Comparison of ENCODE assay signal across 9 mouse cellular contexts in the genomic region with DNA sequence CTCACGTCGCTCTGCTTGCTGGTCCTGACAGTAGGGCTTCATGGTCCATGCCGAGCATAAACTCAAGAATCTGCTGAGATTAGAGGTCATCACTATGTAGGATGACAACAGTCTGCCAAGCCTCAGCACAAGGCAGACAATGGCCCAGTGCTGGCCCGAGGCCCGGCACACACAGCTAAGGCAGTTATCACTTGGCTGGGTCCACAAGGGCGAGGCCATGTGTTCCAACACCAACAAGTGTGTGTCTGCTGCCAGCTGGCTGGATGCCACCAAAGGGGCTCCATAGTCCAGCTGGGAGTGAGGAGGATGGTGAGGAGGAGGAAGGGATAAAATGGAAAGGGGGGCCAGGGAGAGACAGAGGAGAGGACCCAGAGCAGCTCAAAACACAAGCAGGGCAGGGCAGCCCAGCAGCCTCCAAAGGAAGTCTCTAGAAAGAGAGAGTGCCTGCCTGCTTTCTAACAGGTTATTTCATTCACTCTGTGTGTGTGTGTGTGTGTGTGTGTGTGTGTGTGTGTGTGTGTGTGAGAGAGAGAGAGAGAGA. TPM values are rescaled to one million over a fixed set of nuclear protein-coding genes. Genes with fewer than 3 reads are reported as not detected.
DNase-seq lines count a peak whose midpoint lies in the region; ATAC-seq lines count a peak whose summit lies in the region.
"Had no signal": no experiment of that assay in that cellular context is flagged by ENCODE, and none has a peak within 500 bp of the region (broad histone marks: within the 10 kb centered on the region; RNA-seq: fewer than 3 reads in every experiment).

No protein-coding gene starts in this region.

- H3K27ac ChIP-seq in forebrain, embryonic 13.5 days = no peak overlapping the region
- no peak overlapping the region for H3K27ac ChIP-seq in forebrain, embryonic 10.5 days
- no peak overlapping the region for H3K27ac ChIP-seq in midbrain, embryonic 14.5 days (replicated peaks; ENCODE audit: low read depth, low read length)
- H3K27ac ChIP-seq in midbrain, embryonic 11.5 days (ENCODE audit: low read depth, low read length) = no peak overlapping the region
- H3K27ac ChIP-seq in heart, embryonic 15.5 days = no peak overlapping the region

- 48% methylated on average over 6 of the region's 6 CpGs for WGBS in forebrain, embryonic 13.5 days
- 94% methylated on average over 6 of the region's 6 CpGs for WGBS in forebrain, embryonic 10.5 days
- 74% methylated on average over 6 of the region's 6 CpGs for whole genome bisulfite sequencing in midbrain, embryonic 14.5 days
- WGBS in midbrain, embryonic 11.5 days = 84% methylated on average over 6 of the region's 6 CpGs
- WGBS in heart, embryonic 15.5 days = 31% methylated on average over 6 of the region's 6 CpGs

- DNase-seq in forebrain, embryonic 10.5 days (ENCODE audit: extremely low spot score, low spot score) = no peak
- peak; percentile 73 for DNase-seq in midbrain, embryonic 14.5 days
- no peak for DNase-seq in midbrain, embryonic 11.5 days (ENCODE audit: low spot score, missing footprints)
- DNase-seq in ovary, postnatal 36 days (ENCODE audit: low spot score) = peak; percentile 64
- DNase-seq in frontal cortex, adult 2 months (ENCODE audit: extremely low spot score in 1 of 2, low spot score in 1 of 2) = no peak
- DNase-seq: kidney, adult 11 months had no signal

- H3K4me2 ChIP-seq in forebrain, embryonic 13.5 days = no peak overlapping the region
- no peak overlapping the region for H3K4me2 ChIP-seq in midbrain, embryonic 14.5 days (ENCODE audit: low read length)
- no peak overlapping the region for H3K4me2 ChIP-seq in midbrain, embryonic 11.5 days
- no peak overlapping the region for H3K4me2 ChIP-seq in heart, embryonic 15.5 days

- no peak overlapping the region for H3K9ac ChIP-seq in forebrain, embryonic 13.5 days
- H3K9ac ChIP-seq in midbrain, embryonic 14.5 days (replicated peaks; ENCODE audit: low read length) = no peak overlapping the region
- no peak overlapping the region for H3K9ac ChIP-seq in midbrain, embryonic 11.5 days (ENCODE audit: low read length)
- H3K9ac ChIP-seq in heart, embryonic 15.5 days = no peak overlapping the region

- peak; percentile 77 for ATAC-seq in forebrain, embryonic 13.5 days
- peak; percentile 17; the same call in 1 of the 2 replicates for ATAC-seq in midbrain, embryonic 14.5 days (ENCODE audit: low FRiP score, low TSS enrichment)
- ATAC-seq in midbrain, embryonic 11.5 days (ENCODE audit: low FRiP score) = no peak
- peak; percentile 91 for ATAC-seq in heart, embryonic 15.5 days (replicated peaks; ENCODE audit: insufficient number of reproducible peaks, insufficient read depth, low FRiP score, low read depth)
- no peak for ATAC-seq in megakaryocyte, adult 5-6 weeks (ENCODE audit: poor library complexity, severe bottlenecking)

- H3K4me1 ChIP-seq in forebrain, embryonic 13.5 days = peaks cover 18% of the 10 kb centered on the region
- peaks cover 10% of the 10 kb centered on the region for H3K4me1 ChIP-seq in forebrain, embryonic 10.5 days
- no peaks in the 10 kb centered on the region for H3K4me1 ChIP-seq in midbrain, embryonic 14.5 days (ENCODE audit: control insufficient read depth, insufficient read depth, low read length)
- H3K4me1 ChIP-seq in midbrain, embryonic 11.5 days (ENCODE audit: control insufficient read depth, insufficient read depth, low read length) = no peaks in the 10 kb centered on the region
- peaks cover 8% of the 10 kb centered on the region for H3K4me1 ChIP-seq in heart, embryonic 15.5 days (replicated peaks)

- H3K27me3 ChIP-seq in forebrain, embryonic 13.5 days = no peaks in the 10 kb centered on the region
- H3K27me3 ChIP-seq in forebrain, embryonic 10.5 days (ENCODE audit: poor library complexity, severe bottlenecking) = peaks cover 7% of the 10 kb centered on the region; the same call in 1 of the 2 replicates
- no peaks in the 10 kb centered on the region for H3K27me3 ChIP-seq in midbrain, embryonic 14.5 days (ENCODE audit: control insufficient read depth, insufficient read depth, low read length)
- no peaks in the 10 kb centered on the region for H3K27me3 ChIP-seq in midbrain, embryonic 11.5 days (ENCODE audit: control insufficient read depth, insufficient read depth, low read length)
- H3K27me3 ChIP-seq in heart, embryonic 15.5 days = peaks cover 5% of the 10 kb centered on the region; the same call in 1 of the 2 replicates

- no peaks in the 10 kb centered on the region for H3K9me3 ChIP-seq in forebrain, embryonic 13.5 days (replicated peaks)
- H3K9me3 ChIP-seq in forebrain, embryonic 10.5 days = peaks cover 4% of the 10 kb centered on the region; the same call in 1 of the 2 replicates
- H3K9me3 ChIP-seq in midbrain, embryonic 14.5 days (ENCODE audit: control insufficient read depth, low read length) = no peaks in the 10 kb centered on the region
- no peaks in the 10 kb centered on the region for H3K9me3 ChIP-seq in midbrain, embryonic 11.5 days (ENCODE audit: control insufficient read depth, low read length)
- H3K9me3 ChIP-seq in heart, embryonic 15.5 days (replicated peaks) = no peaks in the 10 kb centered on the region

- no peaks in the 10 kb centered on the region for H3K36me3 ChIP-seq in forebrain, embryonic 13.5 days (ENCODE audit: poor library complexity, severe bottlenecking)
- no peaks in the 10 kb centered on the region for H3K36me3 ChIP-seq in forebrain, embryonic 10.5 days (replicated peaks)
- H3K36me3 ChIP-seq in midbrain, embryonic 14.5 days (ENCODE audit: control insufficient read depth, insufficient read depth, low read length) = no peaks in the 10 kb centered on the region
- no peaks in the 10 kb centered on the region for H3K36me3 ChIP-seq in midbrain, embryonic 11.5 days (ENCODE audit: control insufficient read depth, insufficient read depth, low read length)
- H3K36me3 ChIP-seq in heart, embryonic 15.5 days = no peaks in the 10 kb centered on the region

- no peak overlapping the region for H3K4me3 ChIP-seq in forebrain, embryonic 13.5 days
- no peak overlapping the region for H3K4me3 ChIP-seq in forebrain, embryonic 10.5 days
- no peak overlapping the region for H3K4me3 ChIP-seq in midbrain, embryonic 14.5 days (replicated peaks; ENCODE audit: low read depth, low read length)
- H3K4me3 ChIP-seq in midbrain, embryonic 11.5 days (ENCODE audit: low read depth, low read length) = no peak overlapping the region
- H3K4me3 ChIP-seq in heart, embryonic 15.5 days = no peak overlapping the region

RNA-seq across cellular contexts. Expression of a gene that starts 17.9 kb away (rescaled TPM):
- 1.2 and 1.4 TPM in 2 replicates for polyA plus RNA-seq in forebrain, embryonic 13.5 days (2015; fragmentation: Nextera tagmentation; extraction: Ambion mirVana)
- 0.27 and 0.70 TPM in 2 replicates for polyA plus RNA-seq in forebrain, embryonic 10.5 days (2016; fragmentation: Nextera tagmentation; extraction: Ambion mirVana)
- polyA plus RNA-seq in midbrain, embryonic 14.5 days (2014; fragmentation: Nextera tagmentation; extraction: Ambion mirVana) = 5.1 and 5.8 TPM in 2 replicates
- 1.5 and 1.6 TPM in 2 replicates for polyA plus RNA-seq in midbrain, embryonic 11.5 days (2014; fragmentation: Nextera tagmentation; extraction: Ambion mirVana)
- polyA plus RNA-seq in heart, embryonic 15.5 days (2015; fragmentation: Nextera tagmentation; extraction: Ambion mirVana) = 0.10 and 0.30 TPM in 2 replicates
- not detected in 2 replicates for total RNA-seq in megakaryocyte, adult 5-6 weeks (2015)
- total RNA-seq in megakaryocyte, adult 5-6 weeks (2017) = not detected in 2 replicates
- 100 and 102 TPM in 2 replicates for polyA plus RNA-seq in frontal cortex, adult 2 months (2012; rRNA removed)

Comparison
In these comparisons a context has a peak if more than half of its experiments do, and no peak if none do; other contexts are left out.
1. ATAC-seq: peak in forebrain, embryonic 13.5 days (single experiment), midbrain, embryonic 14.5 days (single experiment) and heart, embryonic 15.5 days (single experiment); none in midbrain, embryonic 11.5 days (single experiment) and megakaryocyte, adult 5-6 weeks (single experiment).
2. DNase-seq: peak in midbrain, embryonic 14.5 days (single experiment) and ovary, postnatal 36 days (single experiment); none in forebrain, embryonic 10.5 days (single experiment), midbrain, embryonic 11.5 days (single experiment) and frontal cortex, adult 2 months (0 of 2).
3. RNA of a gene that starts 17.9 kb away (polyA plus RNA-seq): 100 to 102 TPM in frontal cortex, adult 2 months; 5.1 to 5.8 TPM in midbrain, embryonic 14.5 days, 1.5 to 1.6 TPM in midbrain, embryonic 11.5 days, 1.2 to 1.4 TPM in forebrain, embryonic 13.5 days, 0.27 to 0.70 TPM in forebrain, embryonic 10.5 days and 0.10 to 0.30 TPM in heart, embryonic 15.5 days; every median in the first group is over 10 times any median in the second.